Mouse (Mus musculus) lung, postnatal 0 days (tissue): ENCODE results near the gene Ppp1r1a. TPM values are rescaled to one million over a fixed set of nuclear protein-coding genes. Genes with fewer than 3 reads are reported as not detected.
A peak's percentile ranks its signal among the peaks of the same experiment; 100 is the strongest.

ENCODE experiments used
- ATAC-seq: fragments of 200-750 bp; cut with Nextera tagmentation; 2 replicates; pipeline ENCODE4 v1.8.0; 2017; ENCODE audit warnings: moderate library complexity
- DNase-seq: peaks from one replicate; pipeline ENCODE4 v3.0.0-alpha.2; 2016; ENCODE audit warnings: low spot score
- H3K27ac ChIP-seq: fragments of 300-500 bp; sonication (generic); 2 replicates; pipeline ENCODE4 v1.5.1; 2014; ENCODE audit warnings: antibody characterized with exemption, mild to moderate bottlenecking, low read length, mixed read lengths
- H3K27me3 ChIP-seq: fragments of 300-500 bp; sonication (generic); replicated peaks from 2 replicates; pipeline ENCODE4 v1.6.1; 2014; ENCODE audit warnings: low read length, mixed read lengths; ENCODE audit not compliant: insufficient read depth
- H3K36me3 ChIP-seq: fragments of 300-500 bp; sonication (generic); 2 replicates; pipeline ENCODE4 v1.6.1; 2014; ENCODE audit warnings: low read length, mixed read lengths; ENCODE audit not compliant: insufficient read depth
- H3K4me1 ChIP-seq: fragments of 300-500 bp; sonication (generic); 2 replicates; pipeline ENCODE4 v1.6.1; 2014; ENCODE audit warnings: antibody characterized with exemption, low read depth, low read length, mixed read lengths; ENCODE audit not compliant: insufficient read depth
- H3K4me2 ChIP-seq: fragments of 300-500 bp; sonication (generic); replicated peaks from 2 replicates; pipeline ENCODE4 v1.6.1; 2014; ENCODE audit warnings: low read depth, mild to moderate bottlenecking, low read length, moderate library complexity, mixed read lengths
- H3K4me3 ChIP-seq: fragments of 300-500 bp; sonication (generic); 2 replicates; pipeline ENCODE4 v1.5.1; 2014; ENCODE audit warnings: low read depth, low read length
- H3K9ac ChIP-seq: fragments of 300-500 bp; sonication (generic); replicated peaks from 2 replicates; pipeline ENCODE4 v1.6.1; 2014; ENCODE audit warnings: low read depth, mild to moderate bottlenecking
- H3K9me3 ChIP-seq: fragments of 300-500 bp; sonication (generic); 2 replicates; pipeline ENCODE4 v1.6.1; 2016; ENCODE audit warnings: low read length, mixed read lengths
- CTCF ChIP-seq: IDR thresholded peaks from 2 replicates; pipeline ENCODE4 v1.5.1; 2016; ENCODE audit warnings: antibody characterized with exemption, mild to moderate bottlenecking
- EP300 ChIP-seq: IDR thresholded peaks from 2 replicates; pipeline ENCODE4 v1.6.1; 2016; ENCODE audit warnings: antibody characterized with exemption, mild to moderate bottlenecking, control low read depth
- WGBS: fragments of 180-500 bp; shearing (Covaris S2); extraction: QIAGEN DNeasy Blood & Tissue Kit; methylation state at CpG from one replicate; pipeline ENCODE4 v1.1.7; 2014; 5-methylcytosine and 5-hydroxymethylcytosine counted together
- polyA plus RNA-seq: library from polyadenylated mRNA; unstranded; fragments of >200 nt; fragmentation: Nextera tagmentation; extraction: Ambion mirVana; gene quantifications from 2 replicates; pipeline ENCODE4 v1.2.1, GENCODE M21; 2015

Ppp1r1a gene
- polyA plus RNA-seq, 1 experiment from 2014 or later = 7.0 TPM

DNA sequence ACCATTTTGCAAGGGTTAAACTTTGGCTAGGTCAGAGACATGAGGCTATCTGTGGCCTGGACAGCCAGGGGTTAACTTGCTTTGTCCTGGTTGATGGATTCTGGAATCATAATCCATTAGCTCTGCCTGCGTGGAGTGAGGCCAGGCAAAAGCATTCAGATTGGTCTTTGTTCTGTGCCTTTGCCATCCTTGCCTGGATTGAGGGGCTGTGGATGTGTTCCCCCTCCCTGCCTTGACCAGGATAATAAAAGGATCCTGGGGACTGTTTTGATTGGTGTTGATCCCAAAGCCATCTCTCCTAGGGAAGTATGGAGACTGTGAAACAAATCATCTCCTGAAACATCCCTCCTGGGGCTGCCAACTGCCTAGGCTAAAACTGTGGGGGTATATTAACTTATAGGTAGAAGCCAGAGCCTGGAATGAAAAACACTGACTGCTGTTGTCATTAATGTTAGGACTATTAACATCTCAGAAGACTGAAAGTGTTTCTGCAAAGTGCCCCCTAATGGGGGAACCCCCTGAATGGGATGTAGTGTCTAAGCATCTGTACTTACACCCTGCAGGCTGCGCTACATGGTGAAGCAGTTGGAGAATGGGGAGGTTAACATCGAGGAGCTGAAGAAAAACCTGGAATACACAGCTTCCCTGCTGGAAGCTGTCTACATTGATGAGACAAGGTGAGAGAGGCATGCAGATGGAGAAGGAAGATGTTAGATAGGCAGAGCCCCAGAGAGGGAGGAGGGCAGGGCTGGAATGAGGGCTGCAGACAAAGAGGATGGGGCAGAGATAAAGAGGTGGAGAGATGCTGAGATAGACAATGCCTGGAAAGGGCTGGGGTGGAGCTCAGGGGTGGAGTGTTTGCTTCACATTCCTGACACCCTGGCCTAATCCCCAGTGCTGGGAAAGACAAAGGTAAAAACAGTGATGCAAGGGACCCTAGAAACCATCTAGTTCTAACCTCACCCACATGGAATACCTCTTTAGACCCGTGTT is 18.1 kb downstream of the Ppp1r1a start:
- DNase-seq (no peak), ATAC-seq (no peak)
- TF ChIP-seq EP300 = no peak
- no peak for TF ChIP-seq CTCF
- Histone ChIP-seq H3K4me2 (no peak overlapping the region), H3K36me3 (no peaks in the 10 kb centered on the region), H3K4me3 (no peak overlapping the region), H3K9ac (no peak overlapping the region), H3K27me3 (no peaks in the 10 kb centered on the region), H3K27ac (no peak overlapping the region), H3K4me1 (no peaks in the 10 kb centered on the region), H3K9me3 (no peaks in the 10 kb centered on the region)
- 29% methylated on average over 4 of the region's 4 CpGs for WGBS

DNA sequence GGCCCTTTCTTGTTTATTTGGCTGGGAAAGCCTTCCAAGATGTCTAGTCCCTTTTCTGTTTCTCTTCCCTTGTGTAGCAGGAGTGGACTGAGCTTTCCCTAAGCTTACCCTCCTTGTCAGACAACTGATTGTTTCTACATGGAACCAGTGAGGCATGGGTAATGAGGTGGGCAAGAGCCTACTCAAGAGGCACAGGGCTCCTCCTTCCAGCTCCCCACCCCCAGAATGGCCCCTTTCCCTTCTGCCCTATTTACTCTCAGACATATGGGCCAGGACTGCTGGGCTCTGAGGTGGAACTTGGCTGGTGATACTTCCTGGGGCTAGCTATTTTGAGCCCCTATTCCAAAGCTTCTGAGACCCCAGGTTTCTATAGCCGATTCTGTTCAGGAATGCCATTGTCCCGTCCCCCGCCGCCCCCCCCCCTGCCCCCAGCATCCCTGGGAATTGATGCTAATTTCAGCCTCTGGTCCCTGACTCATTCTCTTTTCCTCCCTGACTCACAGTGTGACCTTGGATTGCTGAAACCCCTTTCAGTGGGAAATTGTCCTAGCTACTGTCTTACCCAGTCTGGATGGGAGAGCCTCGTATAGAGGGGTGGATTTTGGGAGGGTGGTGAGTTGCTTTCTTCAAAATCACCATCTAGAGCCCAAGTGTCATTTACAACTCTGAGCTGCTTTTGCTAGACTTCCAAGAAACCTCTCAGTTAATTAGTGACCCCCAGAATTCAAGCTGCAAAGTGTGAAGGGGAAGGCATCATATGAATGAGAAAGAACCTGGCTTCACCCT is 19.0 kb downstream of the Ppp1r1a start:
- no peak overlapping the region for H3K4me2 ChIP-seq
- no peak overlapping the region for H3K9ac ChIP-seq
- DNase-seq (no peak), ATAC-seq (no peak)
- H3K36me3 ChIP-seq = no peaks in the 10 kb centered on the region
- no peaks in the 10 kb centered on the region for H3K9me3 ChIP-seq
- H3K4me3 ChIP-seq = no peak overlapping the region
- WGBS = 19% methylated on average over 5 of the region's 5 CpGs
- 0 out of 2 replicates have a peak, but pooled peaks cover 4% of the 10 kb centered on the region for H3K4me1 ChIP-seq
- H3K27ac ChIP-seq = no peak overlapping the region
- H3K27me3 ChIP-seq = no peaks in the 10 kb centered on the region
- TF ChIP-seq CTCF = no peak
- TF ChIP-seq EP300 = no peak

DNA sequence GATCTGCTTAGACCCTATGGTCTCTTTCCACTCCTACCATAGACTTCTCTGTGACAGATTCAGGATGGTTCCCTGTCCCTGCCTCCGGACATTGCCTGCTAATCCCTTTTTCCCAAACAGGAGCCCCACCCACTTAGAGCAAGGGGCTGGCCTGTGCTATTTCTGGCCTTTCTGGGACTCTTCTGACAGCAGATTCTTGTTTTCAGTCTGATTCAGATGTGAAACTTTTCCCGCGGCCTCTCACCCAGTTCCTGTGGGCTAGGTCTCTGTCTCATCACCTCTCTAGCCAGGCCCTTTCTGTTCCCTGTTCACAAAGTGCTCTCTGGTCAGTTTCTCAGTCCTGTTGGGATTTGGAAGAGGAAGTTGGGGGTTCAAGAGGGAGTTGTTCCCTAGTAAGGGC is 22.9 kb downstream of the Ppp1r1a start:
- 35% methylated on average over 3 of the region's 3 CpGs for WGBS
- H3K27me3 ChIP-seq = no peaks in the 10 kb centered on the region
- no peak for TF ChIP-seq EP300
- TF ChIP-seq CTCF = no peak
- H3K9ac ChIP-seq = no peak overlapping the region
- H3K4me3 ChIP-seq = no peak overlapping the region
- DNase-seq (peak; percentile 16), ATAC-seq (0 out of 2 replicates have a peak, but pooled peaks have one; percentile 5)
- no peaks in the 10 kb centered on the region for H3K9me3 ChIP-seq
- H3K4me2 ChIP-seq = no peak overlapping the region
- no peak overlapping the region for H3K27ac ChIP-seq
- H3K36me3 ChIP-seq = no peaks in the 10 kb centered on the region
- 0 out of 2 replicates have a peak, but pooled peaks cover 4% of the 10 kb centered on the region for H3K4me1 ChIP-seq

DNA sequence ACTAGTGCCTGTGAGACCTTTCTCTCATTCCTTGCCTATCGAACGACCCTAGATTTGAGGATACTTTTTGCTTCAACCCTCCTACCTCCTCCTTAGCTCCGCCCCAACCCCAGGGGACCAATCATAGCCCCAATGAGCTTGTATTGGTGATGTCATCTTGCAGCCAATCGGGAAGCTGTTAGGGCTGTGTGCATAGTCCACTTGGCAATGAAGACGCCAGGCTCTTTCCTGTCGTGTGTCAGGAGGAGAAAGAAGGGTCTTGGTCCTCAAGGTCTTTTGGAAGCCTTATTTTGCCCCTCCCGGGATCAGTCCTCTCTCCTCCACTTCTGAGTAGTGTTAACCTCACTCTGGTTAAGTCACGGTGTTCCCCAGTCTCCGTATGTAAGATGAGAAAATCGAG is 23.7 kb downstream of the Ppp1r1a start:
- no peak for TF ChIP-seq CTCF
- no peak for TF ChIP-seq EP300
- DNase-seq (peak; percentile 88), ATAC-seq (peak; percentile 95)
- peak overlapping the region; percentile 19; the same call in 1 of the 2 replicates for H3K4me3 ChIP-seq
- 0 out of 2 replicates have a peak, but pooled peaks cover 4% of the 10 kb centered on the region for H3K4me1 ChIP-seq
- WGBS = 1% methylated on average over 10 of the region's 10 CpGs
- peak overlapping the region; percentile 42 for H3K4me2 ChIP-seq
- no peaks in the 10 kb centered on the region for H3K27me3 ChIP-seq
- no peak overlapping the region for H3K27ac ChIP-seq
- no peak overlapping the region for H3K9ac ChIP-seq
- H3K9me3 ChIP-seq = no peaks in the 10 kb centered on the region
- H3K36me3 ChIP-seq = no peaks in the 10 kb centered on the region

DNA sequence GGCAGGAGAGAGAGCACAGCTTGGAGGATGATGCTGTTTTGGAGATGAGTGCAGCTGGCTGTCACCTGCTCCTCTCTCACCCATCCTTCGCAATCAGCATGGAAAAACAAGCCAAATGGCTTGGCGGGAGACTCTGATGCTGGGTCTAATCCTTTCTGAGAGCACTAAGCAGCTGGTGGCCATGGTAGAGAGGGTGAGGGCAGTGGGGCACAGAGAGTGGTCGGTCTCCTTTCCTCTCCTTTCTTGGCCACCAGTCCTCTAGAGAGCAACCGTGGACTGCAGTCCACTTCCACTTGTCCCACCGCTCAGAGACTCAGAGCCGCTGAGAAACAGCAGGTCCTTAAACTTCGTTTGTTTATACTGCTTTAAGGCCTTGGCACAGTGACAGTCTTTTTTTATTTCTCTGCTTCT is 24.2 kb downstream of the Ppp1r1a start:
- H3K4me1 ChIP-seq = 0 out of 2 replicates have a peak, but pooled peaks cover 4% of the 10 kb centered on the region
- peak overlapping the region; percentile 19; the same call in 1 of the 2 replicates for H3K4me3 ChIP-seq
- peak overlapping the region; percentile 42 for H3K4me2 ChIP-seq
- no peaks in the 10 kb centered on the region for H3K36me3 ChIP-seq
- no peak overlapping the region for H3K27ac ChIP-seq
- no peak overlapping the region for H3K9ac ChIP-seq
- no peaks in the 10 kb centered on the region for H3K27me3 ChIP-seq
- DNase-seq = peak; percentile 68
- no peaks in the 10 kb centered on the region for H3K9me3 ChIP-seq
- 6% methylated on average over 7 of the region's 7 CpGs for WGBS
- peak; percentile 76 for ATAC-seq
- TF ChIP-seq EP300 = no peak
- no peak for TF ChIP-seq CTCF

DNA sequence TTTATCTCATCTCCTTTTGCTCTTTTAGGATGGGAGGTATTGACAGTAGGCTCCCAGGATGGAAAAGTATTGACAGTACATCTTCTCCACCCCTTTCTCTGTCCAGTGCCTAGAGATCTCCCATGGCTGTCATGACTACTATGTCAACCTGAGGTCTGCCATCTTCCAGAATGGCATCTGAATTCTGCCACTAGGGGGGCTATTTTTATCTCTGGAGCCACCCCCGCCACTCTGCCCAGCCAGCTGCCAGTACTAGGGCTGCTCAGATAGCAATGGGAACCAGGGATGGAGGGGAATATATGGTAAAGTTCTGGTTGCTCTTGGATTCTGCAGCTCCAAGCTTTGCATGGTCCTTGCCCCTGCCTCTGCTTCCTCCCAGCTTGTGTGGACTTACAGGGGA is 26.2 kb downstream of the Ppp1r1a start:
- H3K4me1 ChIP-seq = 0 out of 2 replicates have a peak, but pooled peaks cover 4% of the 10 kb centered on the region
- H3K4me2 ChIP-seq = no peak overlapping the region
- ATAC-seq (no peak), DNase-seq (no peak)
- no peak overlapping the region for H3K4me3 ChIP-seq
- no peak overlapping the region for H3K9ac ChIP-seq
- H3K27me3 ChIP-seq = no peaks in the 10 kb centered on the region
- H3K27ac ChIP-seq = no peak overlapping the region
- no peaks in the 10 kb centered on the region for H3K9me3 ChIP-seq
- H3K36me3 ChIP-seq = no peaks in the 10 kb centered on the region
- 41% methylated on average over 1 of the region's 1 CpGs for WGBS
- no peak for TF ChIP-seq EP300
- no peak for TF ChIP-seq CTCF
